Mouse (Mus musculus): Measurements from ENCODE around the gene Nop9. TPM values are rescaled to one million over a fixed set of nuclear protein-coding genes. Genes with fewer than 3 reads are reported as not detected.

Gene Nop9
- total RNA-seq, 2 experiments from 2014 or later: 11.2 to 11.4 TPM

GRCm38 (mm10) chr14:55767519-55768414 lies 22.3 kb downstream of the Nop9 start:
- intact Hi-C loops (cut with DNase I): no loop called here
- DNase-seq: peak; percentile 64 to 72

DNA sequence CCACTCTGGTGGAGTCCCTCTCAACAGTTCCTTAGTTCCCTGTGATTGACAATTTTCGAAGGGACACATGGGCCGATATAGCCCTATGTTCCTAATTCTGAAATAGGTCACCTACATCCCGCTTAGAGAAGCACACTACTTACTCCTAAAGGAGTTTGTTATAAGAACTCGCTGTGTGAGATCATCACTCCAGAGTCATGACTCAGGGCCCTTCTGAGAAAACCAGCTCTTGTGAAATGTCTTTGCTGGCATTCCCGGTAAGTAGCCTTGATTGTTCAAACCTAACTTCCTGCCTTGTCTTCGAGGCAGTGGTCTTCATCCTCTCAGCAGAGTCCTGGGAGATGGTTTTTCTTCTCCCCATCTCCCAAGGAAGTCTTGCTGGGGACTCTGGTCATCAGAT lies 23.1 kb downstream of the Nop9 start:
- DNase-seq: no peak
- intact Hi-C loops (cut with DNase I): no loop called here

GRCm38 (mm10) chr14:55769087-55769703 lies 23.7 kb downstream of the Nop9 start:
- intact Hi-C loops (cut with DNase I): no loop called here

GRCm38 (mm10) chr14:55776711-55777110 lies 31.2 kb downstream of the Nop9 start:
- intact Hi-C loops (cut with DNase I): no loop called here
- no peak for DNase-seq

More at GRCm38 (mm10) chr14:55769087-55769703, 23.7 kb downstream of the Nop9 start:
- no peak for DNase-seq

DNA sequence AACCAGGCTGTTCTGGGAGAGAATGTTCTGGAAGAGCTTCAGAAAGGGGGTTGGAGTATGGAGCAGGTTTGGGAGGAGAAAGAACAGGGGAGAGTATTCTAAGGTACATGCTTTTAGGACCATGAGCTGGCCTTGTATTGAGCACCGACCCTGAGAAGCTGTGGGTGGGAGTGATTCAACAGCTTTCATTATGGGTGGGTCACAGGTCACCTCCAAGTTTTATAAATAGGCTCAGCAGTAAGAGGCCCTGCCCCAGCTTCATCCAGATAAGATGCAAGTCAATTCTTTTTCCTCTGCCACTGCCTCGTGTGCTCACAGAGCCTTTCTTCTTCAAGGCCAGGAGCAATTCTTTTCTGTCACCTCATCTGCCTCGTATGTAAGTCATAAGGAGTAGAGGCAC lies 31.7 kb downstream of the Nop9 start:
- DNase-seq: no peak
- intact Hi-C loops (cut with DNase I): no loop called here

GRCm38 (mm10) chr14:55777806-55778205 lies 32.3 kb downstream of the Nop9 start:
- no peak for DNase-seq
- intact Hi-C loops (cut with DNase I): no loop called here

- intact Hi-C loops (cut with DNase I): no loop called here
- DNase-seq: peak in 1 of 2 experiments; percentile 0
Observed at GRCm38 (mm10) chr14:55778686-55779085, 33.2 kb downstream of the Nop9 start.

- DNase-seq: peak in 1 of 2 experiments; percentile 1
- intact Hi-C loops (cut with DNase I): loop anchor here (2.0 kb wide), 1 partner anchor 139 kb away; no protein-coding TSS in a partner anchor
Observed at GRCm38 (mm10) chr14:55779656-55780055, 34.2 kb downstream of the Nop9 start.

GRCm38 (mm10) chr14:55780736-55781135 lies 35.2 kb downstream of the Nop9 start:
- peak; percentile 0 to 1 for DNase-seq
- intact Hi-C loops (cut with DNase I): loop anchor here (2.0 kb wide), 1 partner anchor 138 kb away; no protein-coding TSS in a partner anchor

GRCm38 (mm10) chr14:55781310-55781709 lies 35.8 kb downstream of the Nop9 start:
- intact Hi-C loops (cut with DNase I): loop anchor here (2.0 kb wide), 1 partner anchor 137 kb away; no protein-coding TSS in a partner anchor
- peak; percentile 62 to 79 for DNase-seq

DNA sequence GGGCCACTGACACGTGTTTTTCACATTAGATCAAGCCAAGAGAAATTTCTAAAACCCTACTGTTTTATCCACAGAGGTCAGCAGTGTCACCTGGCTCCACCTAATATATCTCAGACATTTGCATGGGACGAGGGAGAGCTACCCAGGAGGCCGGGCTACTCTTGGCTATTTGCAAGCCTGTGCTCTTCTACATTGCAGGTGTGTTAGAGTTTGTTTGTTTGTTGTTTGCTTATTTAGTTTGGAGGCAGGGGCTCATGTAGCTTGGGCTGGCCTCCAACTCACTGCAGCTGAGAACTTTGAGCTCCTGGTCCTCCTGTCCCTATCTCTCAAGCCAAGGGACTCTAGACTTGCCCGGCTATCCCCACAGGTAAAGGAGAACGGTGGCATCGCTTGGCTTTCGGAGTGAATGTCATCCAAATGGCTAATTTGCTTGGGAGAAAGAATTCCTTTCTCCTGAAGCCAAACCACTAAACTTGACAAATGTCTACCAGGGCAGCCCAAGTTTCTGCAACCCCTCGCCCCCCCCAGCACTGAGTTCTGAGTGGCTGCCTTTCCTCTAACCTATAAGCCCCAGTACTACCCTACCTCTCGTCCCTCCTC lies 37.0 kb downstream of the Nop9 start:
- intact Hi-C loops (cut with DNase I): loop anchor here (2.0 kb wide), 1 partner anchor 82 kb away; no protein-coding TSS in a partner anchor
- peak; percentile 8 to 15 for DNase-seq

GRCm38 (mm10) chr14:55783171-55783957 lies 37.9 kb downstream of the Nop9 start:
- peak; percentile 39 to 40 for DNase-seq
- intact Hi-C loops (cut with DNase I): loop anchor here (2.0 kb wide), 1 partner anchor 81 kb away; no protein-coding TSS in a partner anchor

DNA sequence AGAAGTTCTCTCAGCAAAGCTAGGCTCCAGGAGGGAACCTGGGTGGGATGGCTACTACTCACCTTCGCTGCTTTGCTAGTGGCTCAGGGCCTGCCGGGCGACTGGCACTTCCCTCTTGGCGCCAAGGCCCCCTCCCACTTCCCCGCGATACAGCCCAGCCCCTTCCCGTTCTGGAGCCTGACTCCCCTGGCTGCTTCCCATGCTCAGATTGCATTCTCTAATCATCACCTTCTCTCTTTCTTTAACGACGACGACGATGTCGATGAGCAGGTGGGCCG lies 38.4 kb downstream of the Nop9 start, which contains the start of gene Adcy4:
Gene Adcy4, minus strand, starts transcription at position 138 of the 278 bp plus-strand sequence.
- intact Hi-C loops (cut with DNase I): loop anchor here (2.0 kb wide), 2 partner anchors 39 to 81 kb away; partner anchors contain the start of gene Nfatc4
- peak; percentile 40 to 56 for DNase-seq

DNA sequence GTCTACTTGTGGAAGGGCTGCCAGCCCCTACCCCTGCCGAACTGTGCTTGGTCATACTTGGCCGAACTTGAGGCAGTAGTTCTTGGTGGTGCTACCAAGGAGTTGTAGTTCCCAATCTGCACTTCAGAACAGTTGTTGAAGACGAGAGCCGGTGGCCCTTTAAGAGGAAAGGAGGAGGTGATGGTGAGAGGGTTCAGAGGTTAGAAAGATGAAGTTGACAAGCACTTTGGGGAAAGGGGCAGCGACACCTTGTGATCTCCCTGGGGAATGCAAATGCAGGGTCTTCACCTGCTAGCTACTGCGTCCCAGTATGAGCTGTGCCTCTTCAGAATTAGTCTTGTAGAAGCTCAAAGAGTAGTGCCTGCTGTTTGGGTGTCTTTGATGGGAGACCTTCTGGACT lies 39.7 kb downstream of the Nop9 start:
- peak; percentile 1 to 3 for DNase-seq

GRCm38 (mm10) chr14:55787731-55788130 lies 42.2 kb downstream of the Nop9 start:
- intact Hi-C loops (cut with DNase I): no loop called here
- peak in 1 of 2 experiments; percentile 0 for DNase-seq

More for the DNA sequence above, 39.7 kb downstream of the Nop9 start:
- intact Hi-C loops (cut with DNase I): loop anchor here (2.0 kb wide), 1 partner anchor 38 kb away; the partner anchor contains the start of gene Nfatc4

DNA sequence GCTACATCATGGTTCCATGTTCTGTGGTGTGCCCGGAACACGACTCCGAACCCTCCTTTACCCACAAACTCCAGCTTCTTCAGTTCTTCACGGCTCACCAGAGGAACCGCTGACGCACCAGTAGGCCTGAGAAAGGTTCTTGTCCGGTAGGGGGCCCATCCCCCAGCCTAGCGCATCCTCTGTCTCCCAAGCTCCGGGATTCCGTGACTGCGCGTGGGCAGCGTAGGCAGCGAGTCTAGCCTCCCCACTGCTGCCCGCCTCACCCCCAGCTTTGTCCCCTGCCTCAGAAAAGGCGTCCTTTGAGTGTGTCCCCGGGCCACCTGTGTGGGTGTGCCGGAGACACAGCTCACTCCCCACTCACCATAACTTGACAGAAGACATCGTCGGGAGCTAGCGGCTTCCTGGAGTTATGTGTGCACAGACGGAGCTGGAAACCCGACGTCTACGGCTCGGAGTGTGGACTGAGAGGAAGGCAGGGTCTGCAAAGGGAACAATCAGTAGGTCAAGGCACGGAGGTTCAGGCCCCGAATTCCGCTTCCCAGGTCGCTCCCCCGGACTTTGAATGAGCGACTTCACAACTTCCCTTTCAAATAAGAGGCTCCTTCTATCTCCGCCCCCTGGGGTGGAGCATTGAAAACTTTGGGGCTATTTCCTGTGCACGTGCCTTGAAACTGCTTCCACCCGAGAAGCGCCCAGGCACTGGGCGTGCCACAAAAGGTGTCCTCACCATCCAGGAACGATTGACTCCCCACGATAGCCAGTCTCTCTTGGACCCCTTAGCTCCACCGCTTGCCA lies 43.0 kb downstream of the Nop9 start, which contains the start of gene Ripk3:
Gene Ripk3, minus strand, starts transcription at position 610 of the 795 bp plus-strand sequence.
- intact Hi-C loops (cut with DNase I): no loop called here
- peak; percentile 36 to 44 for DNase-seq

DNA sequence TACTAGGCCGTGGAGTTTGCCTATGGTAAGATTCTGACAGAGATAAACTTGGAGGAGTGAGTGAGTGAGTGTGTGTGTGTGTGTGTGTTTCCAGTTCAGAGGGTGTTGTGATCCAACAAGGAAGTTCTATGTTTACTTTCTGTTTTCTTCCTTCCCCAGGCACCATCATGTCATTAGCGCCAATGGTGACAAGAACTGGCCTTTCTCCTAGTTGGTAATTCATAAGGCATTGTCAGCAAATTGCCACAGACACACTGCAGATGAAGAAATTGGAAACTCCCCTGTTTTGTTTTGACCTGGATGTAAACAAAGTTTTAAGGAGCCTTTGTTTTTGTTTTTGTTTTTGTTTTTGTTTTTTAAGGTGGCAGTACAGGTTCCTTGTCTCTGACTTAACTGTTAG lies 48.0 kb downstream of the Nop9 start:
- DNase-seq: no peak
- intact Hi-C loops (cut with DNase I): no loop called here

- peak in 1 of 2 experiments; percentile 43 for DNase-seq
Observed at GRCm38 (mm10) chr14:55793946-55794345, 48.5 kb downstream of the Nop9 start.

More at GRCm38 (mm10) chr14:55793946-55794345, 48.5 kb downstream of the Nop9 start:
- intact Hi-C loops (cut with DNase I): no loop called here

Measured in heart, postnatal 14 days (tissue).